Mouse (Mus musculus) telencephalon, adult 2 months (tissue): ENCODE measurements around the gene Nxf1.

Source experiments
- DNase-seq: peaks from one replicate; pipeline ENCODE4 v3.0.0-alpha.2; 2011; ENCODE audit warnings: low read depth, low spot score

Nxf1 gene

DNA sequence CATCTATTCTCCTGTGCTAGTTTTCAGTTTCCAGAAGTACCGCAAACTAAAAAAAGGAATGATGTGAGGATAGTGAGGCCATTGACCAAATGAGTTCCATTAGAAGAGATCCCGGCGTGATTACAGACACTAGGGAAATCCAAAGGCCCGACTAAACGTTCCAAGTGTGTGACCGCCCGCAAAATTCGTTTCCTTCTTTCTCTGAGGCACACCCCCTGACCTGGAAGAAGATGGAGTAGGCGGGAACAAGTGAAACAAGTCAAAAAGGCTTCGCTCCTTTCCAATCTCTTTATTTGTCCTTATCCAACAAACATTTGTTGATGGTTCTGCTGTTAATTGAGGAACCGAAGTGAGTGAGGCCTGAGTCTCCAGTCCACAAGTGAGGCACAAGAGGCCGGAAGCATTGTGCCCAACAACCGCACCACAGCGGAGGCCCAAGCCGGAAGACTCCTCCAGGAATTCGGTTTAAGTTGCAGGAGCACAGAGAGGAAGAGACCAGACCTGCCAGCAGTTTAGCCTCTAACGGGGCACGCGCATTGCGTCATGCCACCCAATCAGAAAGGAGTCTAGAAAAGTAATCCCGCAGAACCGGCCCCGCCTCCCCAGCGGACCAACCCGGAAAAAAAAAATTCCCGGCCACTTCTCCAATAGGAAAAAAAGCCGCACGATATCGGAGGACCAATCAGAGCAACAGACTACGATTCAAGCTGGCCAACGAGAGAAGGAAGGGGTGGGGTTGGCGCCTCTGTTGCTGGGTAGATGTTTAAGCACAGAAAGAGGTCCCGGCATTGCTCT, 62.1 kb downstream of the Nxf1 start, which contains the start of gene Ttc9c:
Ttc9c (minus strand) TSS at position 533 of the 795 bp plus-strand sequence.
- DNase-seq: peak; percentile 99

DNA sequence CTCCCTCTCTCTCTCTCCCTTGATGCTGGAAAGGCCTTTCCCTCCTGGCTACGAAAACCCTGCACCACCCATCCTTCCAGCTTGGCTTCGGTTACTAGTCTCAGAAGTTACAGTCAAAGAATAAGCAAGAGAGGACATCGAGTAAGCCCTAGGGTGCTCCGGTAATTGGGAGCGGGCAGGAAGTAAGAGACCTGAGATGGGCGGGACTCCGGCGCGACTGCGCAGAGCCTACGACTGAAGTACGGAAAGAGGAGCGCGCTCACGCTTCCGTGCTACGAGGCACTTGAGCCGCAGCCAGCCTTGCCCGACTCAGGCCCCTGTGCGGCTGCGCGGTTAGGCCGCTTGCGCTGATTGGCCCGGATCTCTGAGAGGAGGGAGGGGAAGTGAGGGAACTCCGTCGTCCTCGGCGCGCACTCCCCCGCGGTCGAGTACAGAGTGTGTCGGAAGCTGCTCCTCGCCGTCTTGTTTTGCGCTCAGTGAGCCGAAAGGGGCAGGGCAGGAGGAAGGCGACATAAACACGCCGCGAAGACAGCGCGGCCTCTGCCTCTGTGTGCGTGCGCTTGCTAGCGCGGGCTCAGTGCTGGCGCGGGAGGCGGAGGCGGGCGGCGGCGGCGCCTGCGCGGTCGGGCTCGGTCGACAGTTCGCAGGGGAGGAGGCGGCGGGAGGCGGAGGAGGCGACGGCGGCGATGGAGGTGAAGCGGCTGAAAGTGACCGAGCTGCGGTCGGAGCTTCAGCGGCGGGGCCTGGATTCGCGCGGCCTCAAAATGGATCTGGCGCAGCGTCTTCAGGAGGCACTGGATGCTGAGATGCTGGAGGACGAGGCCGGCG, 62.9 kb downstream of the Nxf1 start, which contains the start of gene Hnrnpul2:
Hnrnpul2 (plus strand) TSS at position 415 of the 828 bp plus-strand sequence.
- peak; percentile 99 for DNase-seq
